Mouse (Mus musculus) C2C12 (cell line): ENCODE results near the gene Rnf40.

Source experiments
- CEBPB ChIP-seq: IDR thresholded peaks from one replicate; pipeline ENCODE4 v1.6.1; 2011; ENCODE audit warnings: low read depth, mild to moderate bottlenecking, control low read depth, moderate library complexity
- CTCF ChIP-seq: IDR thresholded peaks from one replicate; pipeline ENCODE4 v1.5.1; 2011; ENCODE audit not compliant: control insufficient read depth, insufficient read depth, insufficient read length
- FOSL1 ChIP-seq: IDR thresholded peaks from one replicate; pipeline ENCODE4 v1.8.0; 2011; ENCODE audit warnings: mild to moderate bottlenecking, low read length; ENCODE audit not compliant: poor library complexity, insufficient read depth, severe bottlenecking
- MAX ChIP-seq: IDR thresholded peaks from one replicate; pipeline ENCODE4 v1.6.1; 2011; ENCODE audit warnings: mild to moderate bottlenecking, control low read depth
- MYOD1 ChIP-seq: IDR thresholded peaks from one replicate; pipeline ENCODE4 v1.6.1; 2011; ENCODE audit warnings: low read depth; ENCODE audit not compliant: control insufficient read depth, insufficient read length
- MYOG ChIP-seq: IDR thresholded peaks from one replicate; pipeline ENCODE4 v1.6.1; 2011; ENCODE audit not compliant: control insufficient read depth, insufficient read length; ENCODE audit errors: extremely low read depth
- USF1 ChIP-seq: IDR thresholded peaks from one replicate; pipeline ENCODE4 v1.6.1; 2011; ENCODE audit warnings: low read depth, mild to moderate bottlenecking, control low read depth, moderate library complexity

DNA sequence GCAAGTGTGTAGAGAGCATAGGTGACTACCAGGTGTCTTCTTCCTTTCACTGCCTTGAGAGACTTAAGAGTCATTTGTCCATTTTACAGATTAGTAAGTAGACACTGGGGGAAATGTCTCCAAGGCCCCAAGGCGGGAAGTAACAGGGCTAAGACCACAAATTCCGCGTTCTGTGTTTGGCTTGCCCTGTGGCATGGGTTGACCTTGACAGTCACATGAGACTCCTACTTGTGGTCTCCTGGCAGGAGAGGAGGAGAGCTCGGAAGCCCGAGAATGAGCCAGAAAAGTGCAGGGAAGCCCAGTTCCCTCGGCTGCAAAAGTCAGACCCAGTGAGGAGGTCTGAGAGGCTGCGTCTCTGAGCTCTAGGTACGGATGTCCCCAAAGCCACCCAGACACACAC is 24.9 kb downstream of the Rnf40 start:
- no peak for TF ChIP-seq USF1
- no peak for TF ChIP-seq CTCF
- TF ChIP-seq FOSL1, result no peak
- TF ChIP-seq MAX, result no peak
- no peak for TF ChIP-seq MYOG
- TF ChIP-seq MYOD1, result no peak
- TF ChIP-seq CEBPB, result no peak
